Mouse (Mus musculus) myocyte (in vitro differentiated cells): ENCODE measurements around the gene Zfp574. TPM values are rescaled to one million over a fixed set of nuclear protein-coding genes. Genes with fewer than 3 reads are reported as not detected.

Source experiments
- H3K27me3 ChIP-seq: one replicate; pipeline ENCODE4 v1.6.1; 2011; ENCODE audit not compliant: control insufficient read depth, insufficient read depth, insufficient read length
- H3K36me3 ChIP-seq: one replicate; pipeline ENCODE4 v1.6.1; 2011; ENCODE audit not compliant: control insufficient read depth, insufficient read depth
- H3K4me2 ChIP-seq: one replicate; pipeline ENCODE4 v1.6.1; 2011; ENCODE audit warnings: low read depth, control low read depth
- H3K4me3 ChIP-seq: one replicate; pipeline ENCODE4 v1.5.1; 2011; ENCODE audit warnings: mild to moderate bottlenecking, control low read depth, moderate library complexity
- H3K79me2 ChIP-seq: one replicate; pipeline ENCODE4 v1.6.1; 2011; ENCODE audit not compliant: control insufficient read depth, insufficient read depth
- H3ac ChIP-seq: one replicate; pipeline ENCODE4 v1.6.1; 2011; ENCODE audit not compliant: control insufficient read depth, insufficient read length
- CEBPB ChIP-seq: IDR thresholded peaks from 2 replicates; pipeline ENCODE4 v1.6.1; 2011; ENCODE audit warnings: mild to moderate bottlenecking, moderate library complexity; ENCODE audit not compliant: poor library complexity, insufficient read depth, severe bottlenecking
- E2F4 ChIP-seq: IDR thresholded peaks from one replicate; pipeline ENCODE4 v1.6.1; 2011; ENCODE audit warnings: mild to moderate bottlenecking, control low read depth, moderate library complexity; ENCODE audit not compliant: insufficient read depth
- MAX ChIP-seq: IDR thresholded peaks from one replicate; pipeline ENCODE4 v1.6.1; 2011; ENCODE audit warnings: low read depth, mild to moderate bottlenecking, control low read depth
- MYOD1 ChIP-seq, 3 experiments: IDR thresholded peaks; one replicate each; pipeline ENCODE4 v1.6.1; 2011; ENCODE audit warnings: control low read depth in 2 of 3, low read depth in 2 of 3, mild to moderate bottlenecking in 2 of 3, moderate library complexity in 1 of 3; ENCODE audit not compliant: insufficient read length in 2 of 3, control insufficient read depth in 1 of 3
- MYOG ChIP-seq, 3 experiments: IDR thresholded peaks; one replicate each; pipeline ENCODE4 v1.6.1; 2011; ENCODE audit warnings: control low read depth in 2 of 3, low read depth in 2 of 3, mild to moderate bottlenecking in 2 of 3; ENCODE audit not compliant: insufficient read length in 2 of 3, control insufficient read depth in 1 of 3, insufficient read depth in 1 of 3
- POLR2A ChIP-seq: IDR thresholded peaks from one replicate; pipeline ENCODE4 v1.6.1; 2011; ENCODE audit warnings: low read depth, mild to moderate bottlenecking, control low read depth, moderate library complexity; ENCODE audit not compliant: insufficient read length
- POLR2AphosphoS2 ChIP-seq: IDR thresholded peaks from one replicate; pipeline ENCODE4 v1.6.1; 2011; ENCODE audit warnings: low read depth, control low read depth; ENCODE audit not compliant: insufficient read length
- REST ChIP-seq: IDR thresholded peaks from one replicate; pipeline ENCODE4 v1.6.1; 2011; ENCODE audit warnings: mild to moderate bottlenecking, control low read depth, moderate library complexity; ENCODE audit not compliant: insufficient read depth, insufficient read length
- SRF ChIP-seq: IDR thresholded peaks from one replicate; pipeline ENCODE4 v1.6.1; 2011; ENCODE audit warnings: low read depth; ENCODE audit not compliant: control insufficient read depth, insufficient read length
- TCF12 ChIP-seq: IDR thresholded peaks from one replicate; pipeline ENCODE4 v1.6.1; 2011; ENCODE audit warnings: mild to moderate bottlenecking, control low read depth; ENCODE audit not compliant: poor library complexity, insufficient read depth, severe bottlenecking
- TCF3 ChIP-seq: IDR thresholded peaks from one replicate; pipeline ENCODE4 v1.6.1; 2011; ENCODE audit warnings: low read depth, control low read depth; ENCODE audit not compliant: insufficient read length
- USF1 ChIP-seq: IDR thresholded peaks from one replicate; pipeline ENCODE4 v1.6.1; 2011; ENCODE audit warnings: low read depth, mild to moderate bottlenecking, control low read depth, moderate library complexity
- polyA plus RNA-seq: library from polyadenylated mRNA; unstranded; fragments of >200 nt; fragmentation: generic; extraction: Trizol; gene quantifications from one replicate; pipeline ENCODE4 v1.2.1, GENCODE M21; 2012; ENCODE audit warnings: missing spikeins

Gene Zfp574
- polyA plus RNA-seq, 1 experiment, result 10.8 TPM

DNA sequence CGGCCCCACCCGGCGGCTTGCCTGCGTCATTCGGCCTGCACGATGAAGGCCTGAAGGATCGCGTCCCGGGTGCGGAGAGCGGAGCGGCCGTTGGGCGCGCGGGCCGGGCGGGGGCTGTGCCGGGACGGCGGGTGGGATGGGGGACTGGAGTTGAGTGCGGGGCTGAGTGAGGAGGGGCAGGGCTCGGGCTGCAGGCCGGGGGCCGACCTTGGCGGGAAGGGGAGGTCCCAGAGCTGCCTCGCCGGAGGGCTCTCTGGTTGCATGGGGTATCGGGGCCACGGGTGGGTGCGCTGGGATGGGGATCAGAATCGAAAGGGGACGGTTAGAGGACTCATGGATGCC lies 5.0 kb downstream of the Zfp574 start:
- TF ChIP-seq POLR2AphosphoS2 (no peak), MYOD1 (IDR thresholded peaks at IDR 0.05; ENCODE audit: control insufficient read depth in 1 of 3, insufficient read length in 2 of 3, low read depth in 2 of 3) (no peak)
- Histone ChIP-seq H3K36me3 (no peaks in the 10 kb centered on the region), H3K4me3 (peak overlapping the region; percentile 53), H3ac (peak overlapping the region; percentile 71), H3K79me2 (peaks cover 23% of the 10 kb centered on the region), H3K4me2 (peak overlapping the region; percentile 98), H3K27me3 (no peaks in the 10 kb centered on the region)

DNA sequence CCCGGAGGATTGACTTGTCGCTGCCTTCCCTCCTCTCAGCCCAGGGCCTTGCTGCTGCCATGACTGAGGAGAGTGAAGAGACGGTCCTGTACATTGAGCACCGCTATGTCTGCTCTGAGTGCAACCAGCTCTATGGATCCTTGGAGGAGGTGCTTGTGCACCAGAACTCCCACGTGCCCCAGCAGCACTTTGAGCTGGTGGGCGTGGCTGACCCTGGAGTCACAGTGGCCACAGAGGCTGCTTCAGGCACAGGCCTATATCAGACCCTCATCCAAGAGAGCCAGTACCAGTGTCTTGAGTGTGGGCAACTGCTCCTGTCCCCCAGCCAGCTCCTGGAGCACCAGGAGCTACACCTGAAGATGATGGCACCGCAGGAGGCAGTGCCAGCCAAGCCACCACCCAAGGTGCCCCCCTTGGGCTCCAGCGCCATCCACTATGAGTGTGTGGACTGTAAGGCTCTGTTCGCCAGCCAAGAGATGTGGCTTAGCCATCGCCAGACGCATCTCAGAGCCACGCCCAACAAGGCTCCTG lies 7.2 kb downstream of the Zfp574 start:
- no peak overlapping the region for H3K4me2 ChIP-seq
- H3ac ChIP-seq, result no peak overlapping the region
- TF ChIP-seq TCF12 (no peak), MYOG (IDR thresholded peaks at IDR 0.05; ENCODE audit: control insufficient read depth in 1 of 3, insufficient read depth in 1 of 3, insufficient read length in 2 of 3, low read depth in 2 of 3) (no peak), CEBPB (no peak), MAX (no peak), POLR2AphosphoS2 (no peak), E2F4 (no peak), SRF (no peak), TCF3 (no peak)
- H3K79me2 ChIP-seq, result peaks cover 23% of the 10 kb centered on the region
- H3K27me3 ChIP-seq, result no peaks in the 10 kb centered on the region
- no peak overlapping the region for H3K4me3 ChIP-seq
- peaks cover 12% of the 10 kb centered on the region for H3K36me3 ChIP-seq

DNA sequence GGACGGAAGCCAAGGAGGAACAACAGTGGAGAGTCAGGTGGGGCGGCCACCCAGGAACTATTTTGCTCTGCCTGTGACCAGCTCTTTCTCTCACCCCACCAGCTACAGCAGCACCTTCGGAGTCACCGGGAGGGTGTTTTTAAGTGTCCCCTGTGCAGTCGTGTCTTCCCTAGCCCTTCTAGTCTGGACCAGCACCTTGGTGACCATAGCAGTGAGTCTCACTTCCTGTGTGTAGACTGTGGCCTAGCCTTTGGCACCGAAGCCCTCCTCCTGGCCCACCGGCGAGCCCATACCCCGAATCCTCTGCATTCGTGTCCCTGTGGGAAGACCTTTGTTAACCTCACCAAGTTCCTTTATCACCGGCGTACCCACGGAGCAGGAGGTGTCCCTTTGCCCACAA lies 8.1 kb downstream of the Zfp574 start:
- no peak overlapping the region for H3K4me3 ChIP-seq
- no peak overlapping the region for H3ac ChIP-seq
- peaks cover 23% of the 10 kb centered on the region for H3K79me2 ChIP-seq
- TF ChIP-seq TCF3 (no peak), POLR2A (no peak), MYOG (IDR thresholded peaks at IDR 0.05; ENCODE audit: control insufficient read depth in 1 of 3, insufficient read depth in 1 of 3, insufficient read length in 2 of 3, low read depth in 2 of 3) (no peak), MAX (no peak), CEBPB (no peak), TCF12 (no peak), POLR2AphosphoS2 (no peak), SRF (no peak), MYOD1 (IDR thresholded peaks at IDR 0.05; ENCODE audit: control insufficient read depth in 1 of 3, insufficient read length in 2 of 3, low read depth in 2 of 3) (no peak), USF1 (no peak), REST (no peak), E2F4 (no peak)
- H3K4me2 ChIP-seq, result no peak overlapping the region
- peaks cover 12% of the 10 kb centered on the region for H3K36me3 ChIP-seq
- H3K27me3 ChIP-seq, result no peaks in the 10 kb centered on the region

DNA sequence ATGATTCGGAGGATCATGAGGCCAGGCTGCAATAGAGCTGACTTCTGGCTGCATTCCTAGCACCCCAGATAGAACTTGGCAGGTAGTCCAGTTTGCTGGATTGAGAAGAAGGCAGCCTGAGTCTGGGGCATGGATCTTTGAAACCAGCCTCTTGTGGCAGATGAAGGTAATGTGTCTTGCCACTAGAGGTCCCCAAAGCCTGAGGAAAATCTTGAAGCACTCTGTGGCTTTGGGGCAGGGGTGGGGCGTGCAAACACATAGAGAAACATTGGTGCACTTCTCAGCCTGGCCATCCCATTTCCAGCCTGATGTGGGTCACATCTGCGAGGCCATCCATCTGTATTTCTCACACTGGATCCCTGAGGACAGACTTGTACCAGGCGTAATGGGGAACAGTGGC lies 10.1 kb downstream of the Zfp574 start:
- peaks cover 12% of the 10 kb centered on the region for H3K36me3 ChIP-seq

DNA sequence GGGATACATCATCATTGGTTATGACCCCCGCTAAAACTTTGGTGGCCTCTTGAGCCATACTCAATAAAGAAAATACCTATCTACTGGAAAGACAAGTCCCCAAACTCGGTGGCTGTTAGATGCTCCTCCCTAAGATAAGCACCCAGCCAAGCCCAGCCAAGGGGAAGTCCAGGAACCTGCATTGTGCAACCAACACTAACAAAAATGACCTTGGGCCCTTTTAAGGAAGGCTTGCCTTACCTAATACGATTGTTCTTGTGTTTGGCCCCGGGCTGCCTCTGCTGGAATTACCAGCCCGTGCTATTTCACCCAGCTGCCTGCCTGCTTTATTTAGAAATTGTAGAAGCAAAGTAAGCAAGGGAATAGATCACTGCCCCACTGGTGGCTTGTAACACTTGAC lies 12.3 kb downstream of the Zfp574 start:
- no peak for TF ChIP-seq REST
- no peak for TF ChIP-seq MAX
- TF ChIP-seq MYOG (IDR thresholded peaks at IDR 0.05; ENCODE audit: control insufficient read depth in 1 of 3, insufficient read depth in 1 of 3, insufficient read length in 2 of 3, low read depth in 2 of 3), result no peak
- no peak for TF ChIP-seq CEBPB
- no peak for TF ChIP-seq USF1
- TF ChIP-seq TCF12, result no peak
- no peak for TF ChIP-seq TCF3
- no peak for TF ChIP-seq E2F4
- TF ChIP-seq POLR2A, result no peak
- TF ChIP-seq MYOD1 (IDR thresholded peaks at IDR 0.05; ENCODE audit: control insufficient read depth in 1 of 3, insufficient read length in 2 of 3, low read depth in 2 of 3), result no peak
- TF ChIP-seq POLR2AphosphoS2, result no peak
- TF ChIP-seq SRF, result no peak

More for the DNA sequence above, 10.1 kb downstream of the Zfp574 start:
- no peaks in the 10 kb centered on the region for H3K27me3 ChIP-seq
- H3K4me2 ChIP-seq, result no peak overlapping the region
- no peak overlapping the region for H3ac ChIP-seq
- TF ChIP-seq MAX (no peak), USF1 (no peak), MYOG (IDR thresholded peaks at IDR 0.05; ENCODE audit: control insufficient read depth in 1 of 3, insufficient read depth in 1 of 3, insufficient read length in 2 of 3, low read depth in 2 of 3) (no peak), E2F4 (no peak), CEBPB (no peak), TCF3 (no peak), MYOD1 (IDR thresholded peaks at IDR 0.05; ENCODE audit: control insufficient read depth in 1 of 3, insufficient read length in 2 of 3, low read depth in 2 of 3) (no peak), POLR2A (no peak), REST (no peak), POLR2AphosphoS2 (no peak), SRF (no peak)
- no peak overlapping the region for H3K4me3 ChIP-seq
- peaks cover 22% of the 10 kb centered on the region for H3K79me2 ChIP-seq

More for the DNA sequence above, 12.3 kb downstream of the Zfp574 start:
- Histone ChIP-seq H3K79me2 (peaks cover 3% of the 10 kb centered on the region), H3K27me3 (no peaks in the 10 kb centered on the region), H3ac (no peak overlapping the region), H3K4me3 (no peak overlapping the region), H3K4me2 (no peak overlapping the region), H3K36me3 (peaks cover 12% of the 10 kb centered on the region)
